Comparison of ENCODE assay signal across 14 mouse cellular contexts in the genomic region with DNA sequence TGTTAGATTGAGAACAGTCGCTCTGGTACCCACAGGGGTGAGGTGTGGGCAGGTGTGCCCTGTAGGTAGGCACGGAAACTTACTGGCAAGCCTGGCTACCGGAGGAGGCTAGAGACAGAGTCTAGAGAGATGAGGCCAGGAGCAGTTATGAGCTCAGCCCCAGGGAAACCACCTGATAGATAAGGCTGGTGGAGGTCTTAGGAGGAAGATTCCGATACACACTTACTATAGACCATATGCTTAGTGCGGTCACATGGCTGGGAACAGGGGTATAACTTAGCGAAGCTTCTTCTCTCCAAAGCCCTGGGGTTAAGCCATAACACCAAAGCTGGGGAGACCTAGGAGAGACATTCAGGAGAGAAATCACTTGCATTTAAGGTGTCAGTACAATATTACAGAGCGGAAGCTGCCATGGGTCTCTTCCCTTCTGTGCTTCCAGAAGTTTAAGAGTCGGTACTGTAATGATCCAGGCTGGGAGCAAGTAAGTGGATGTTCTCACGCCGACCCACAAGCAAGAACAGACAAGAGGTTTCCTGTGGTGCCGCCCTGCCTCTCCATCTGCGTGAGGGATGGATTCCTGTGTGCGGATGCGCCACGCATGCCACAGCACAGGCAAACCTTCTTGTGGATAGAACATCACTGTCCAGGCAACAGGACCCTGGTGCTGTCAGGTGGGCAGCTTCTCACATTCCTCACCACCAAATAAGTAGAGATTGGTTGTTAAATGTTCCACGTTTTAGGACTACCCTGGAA.
"Had no signal": no experiment of that assay in that cellular context is flagged by ENCODE, and none has a peak within 500 bp of the region (broad histone marks: within the 10 kb centered on the region; RNA-seq: fewer than 3 reads in every experiment).

No protein-coding gene starts in this region.

- H3K4me2 ChIP-seq: midbrain, embryonic 12.5 days had no signal

- H3K4me3 ChIP-seq: limb, embryonic 12.5 days; midbrain, embryonic 12.5 days; stomach, embryonic 15.5 days had no signal

- H3K36me3 ChIP-seq: kidney, embryonic 15.5 days; limb, embryonic 12.5 days; midbrain, embryonic 12.5 days; neural tube, embryonic 13.5 days; stomach, embryonic 15.5 days had no signal

- ATAC-seq: midbrain, embryonic 16.5 days had no signal

- DNase-seq: kidney, adult 18-20 months; kidney, postnatal 14 days; layer of hippocampus, postnatal 36 days; lung, postnatal 10 days; lung, postnatal 4 days; retina, postnatal 1 day; thymus, postnatal 4 days had no signal

- H3K9ac ChIP-seq: limb, embryonic 12.5 days; lung, embryonic 14.5 days; midbrain, embryonic 12.5 days; stomach, embryonic 15.5 days had no signal

- H3K27ac ChIP-seq: kidney, embryonic 15.5 days; limb, embryonic 12.5 days; midbrain, embryonic 12.5 days; neural tube, embryonic 13.5 days; stomach, embryonic 15.5 days had no signal

- H3K9me3 ChIP-seq: kidney, embryonic 15.5 days; limb, embryonic 12.5 days; midbrain, embryonic 12.5 days; neural tube, embryonic 13.5 days; stomach, embryonic 15.5 days had no signal
